Mouse (Mus musculus): Measurements from ENCODE around the gene Nckipsd.

- TF ChIP-seq POLR2A (IDR thresholded peaks at IDR 0.05; ENCODE audit: control insufficient read depth, low read depth, low read length) (no peak), CTCF (IDR thresholded peaks at IDR 0.05; ENCODE audit: control insufficient read depth, insufficient read depth, insufficient replicate concordance, low read depth, low read length) (no peak)
Measured at GRCm38 (mm10) chr9:108776614-108777013, 31.6 kb upstream of the Nckipsd start.

Data from testis, adult 2 months (tissue).